ENCODE assay signal across 20 mouse cellular contexts in the genomic region with DNA sequence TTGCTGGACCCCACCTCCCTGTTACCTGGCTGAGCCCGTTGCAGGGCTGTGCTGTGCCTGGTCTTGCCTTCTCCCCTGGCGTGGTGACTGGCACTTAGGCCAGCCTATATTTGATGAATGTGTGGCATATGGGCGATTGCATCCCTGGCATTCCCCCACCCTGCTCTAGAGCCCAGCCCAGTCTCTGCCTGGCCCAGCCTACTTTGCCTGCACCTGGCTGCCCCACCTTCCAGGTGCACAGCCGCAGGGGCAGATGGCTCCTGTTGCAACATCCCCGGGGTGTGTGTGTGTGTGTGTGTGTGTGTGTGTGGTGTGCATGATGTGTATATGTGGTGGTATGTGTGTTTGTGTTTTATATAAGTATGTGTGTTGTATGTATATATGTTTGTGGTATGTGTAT. TPM values are rescaled to one million over a fixed set of nuclear protein-coding genes. Genes with fewer than 3 reads are reported as not detected.
A peak's percentile ranks its signal among the peaks of the same experiment; 100 is the strongest.
DNase-seq lines count a peak whose midpoint lies in the region; ATAC-seq and TF ChIP-seq lines count a peak whose summit lies in the region.
"Had no signal": no experiment of that assay in that cellular context is flagged by ENCODE, and none has a peak within 500 bp of the region (broad histone marks: within the 10 kb centered on the region; RNA-seq: fewer than 3 reads in every experiment).

No protein-coding gene starts in this region.

- no peak for TF ChIP-seq CTCF in intestine, postnatal 0 days (IDR thresholded peaks at IDR 0.05; ENCODE audit: low read depth)

- H3K4me3 ChIP-seq in lung, embryonic 16.5 days (ENCODE audit: low read length): no peak overlapping the region
- no peak overlapping the region for H3K4me3 ChIP-seq in embryonic facial prominence, embryonic 14.5 days (ENCODE audit: low read depth, low read length)
- H3K4me3 ChIP-seq in embryonic facial prominence, embryonic 15.5 days (replicated peaks): no peak overlapping the region
- no peak overlapping the region for H3K4me3 ChIP-seq in intestine, postnatal 0 days (ENCODE audit: low read depth, low read length)
- H3K4me3 ChIP-seq: forebrain, embryonic 15.5 days; heart, embryonic 13.5 days; hindbrain, embryonic 12.5 days had no signal

- DNase-seq in lung, postnatal 14 days: no peak
- DNase-seq in embryonic facial prominence, embryonic 14.5 days (ENCODE audit: low spot score): peak; percentile 44
- no peak for DNase-seq in kidney, postnatal 14 days
- no peak for DNase-seq in left cerebral cortex, postnatal 25 days (ENCODE audit: low spot score in 2 of 2)
- DNase-seq: adrenal gland, adult 2 months; adrenal gland, postnatal 25 days; cerebellum, adult 2 months; cerebellum, postnatal 10 days; gastrocnemius, postnatal 36 days; heart, adult 11 months; heart, postnatal 4 days had no signal

- H3K27ac ChIP-seq in lung, embryonic 16.5 days (ENCODE audit: low read length): no peak overlapping the region
- no peak overlapping the region for H3K27ac ChIP-seq in embryonic facial prominence, embryonic 14.5 days (replicated peaks; ENCODE audit: low read depth, low read length)
- 0 out of 2 replicates have a peak overlapping the region, but pooled peaks have one; percentile 30 for H3K27ac ChIP-seq in embryonic facial prominence, embryonic 15.5 days (replicated peaks)
- H3K27ac ChIP-seq in intestine, postnatal 0 days (ENCODE audit: low read depth, low read length): no peak overlapping the region
- H3K27ac ChIP-seq: forebrain, embryonic 15.5 days; heart, embryonic 13.5 days; hindbrain, embryonic 12.5 days had no signal

- intact Hi-C loops in left cerebral cortex, postnatal 25 days (cut with DNase I): no loop called here

- no peaks in the 10 kb centered on the region for H3K27me3 ChIP-seq in lung, embryonic 16.5 days (ENCODE audit: control insufficient read depth, insufficient read depth, low read depth, low read length)
- H3K27me3 ChIP-seq in embryonic facial prominence, embryonic 14.5 days (replicated peaks; ENCODE audit: control insufficient read depth, insufficient read depth, low read length): no peaks in the 10 kb centered on the region
- H3K27me3 ChIP-seq in embryonic facial prominence, embryonic 15.5 days: no peaks in the 10 kb centered on the region
- no peaks in the 10 kb centered on the region for H3K27me3 ChIP-seq in intestine, postnatal 0 days (replicated peaks; ENCODE audit: control insufficient read depth, insufficient read depth, low read length)
- H3K27me3 ChIP-seq: forebrain, embryonic 15.5 days; heart, embryonic 13.5 days; hindbrain, embryonic 12.5 days had no signal

- 0 out of 2 replicates have a peak, but pooled peaks have one; percentile 23 for ATAC-seq in lung, embryonic 16.5 days (ENCODE audit: low read depth)
- ATAC-seq in embryonic facial prominence, embryonic 14.5 days (ENCODE audit: low read depth): no peak
- ATAC-seq in embryonic facial prominence, embryonic 15.5 days (ENCODE audit: insufficient number of reproducible peaks, low FRiP score, low TSS enrichment, low read depth): peak; percentile 15; the same call in 1 of the 2 replicates
- peak; percentile 75 for ATAC-seq in intestine, postnatal 0 days
- ATAC-seq: forebrain, embryonic 15.5 days; hindbrain, embryonic 16.5 days; inflammation-experienced regulatory T-cells, adult 6 months had no signal

- H3K9ac ChIP-seq in lung, embryonic 16.5 days (ENCODE audit: low read length): no peak overlapping the region
- no peak overlapping the region for H3K9ac ChIP-seq in embryonic facial prominence, embryonic 14.5 days (ENCODE audit: low read depth, low read length)
- H3K9ac ChIP-seq in embryonic facial prominence, embryonic 15.5 days: no peak overlapping the region
- H3K9ac ChIP-seq in intestine, postnatal 0 days (ENCODE audit: low read depth, low read length): no peak overlapping the region
- H3K9ac ChIP-seq: forebrain, embryonic 15.5 days; heart, embryonic 13.5 days; hindbrain, embryonic 12.5 days had no signal

- H3K4me2 ChIP-seq in lung, embryonic 16.5 days (ENCODE audit: low read depth, low read length): no peak overlapping the region
- no peak overlapping the region for H3K4me2 ChIP-seq in embryonic facial prominence, embryonic 14.5 days (ENCODE audit: low read depth, low read length)
- no peak overlapping the region for H3K4me2 ChIP-seq in embryonic facial prominence, embryonic 15.5 days (replicated peaks)
- no peak overlapping the region for H3K4me2 ChIP-seq in intestine, postnatal 0 days (replicated peaks; ENCODE audit: low read depth)
- H3K4me2 ChIP-seq: forebrain, embryonic 15.5 days; heart, embryonic 13.5 days; hindbrain, embryonic 12.5 days had no signal

- no peaks in the 10 kb centered on the region for H3K4me1 ChIP-seq in lung, embryonic 16.5 days (replicated peaks; ENCODE audit: control insufficient read depth, insufficient read depth, low read length)
- no peaks in the 10 kb centered on the region for H3K4me1 ChIP-seq in embryonic facial prominence, embryonic 14.5 days (ENCODE audit: control insufficient read depth, insufficient read depth, low read length)
- H3K4me1 ChIP-seq in embryonic facial prominence, embryonic 15.5 days: peaks cover 11% of the 10 kb centered on the region
- H3K4me1 ChIP-seq in intestine, postnatal 0 days (replicated peaks; ENCODE audit: control insufficient read depth, insufficient read depth, low read length): peaks cover 3% of the 10 kb centered on the region; the same call in 1 of the 2 replicates

- H3K36me3 ChIP-seq in lung, embryonic 16.5 days (ENCODE audit: control insufficient read depth, insufficient read depth, low read length): no peaks in the 10 kb centered on the region
- no peaks in the 10 kb centered on the region for H3K36me3 ChIP-seq in embryonic facial prominence, embryonic 14.5 days (ENCODE audit: control insufficient read depth, insufficient read depth, low read length)
- H3K36me3 ChIP-seq in embryonic facial prominence, embryonic 15.5 days: no peaks in the 10 kb centered on the region
- H3K36me3 ChIP-seq in intestine, postnatal 0 days (ENCODE audit: control insufficient read depth, insufficient read depth): no peaks in the 10 kb centered on the region
- H3K36me3 ChIP-seq: forebrain, embryonic 15.5 days; heart, embryonic 13.5 days; hindbrain, embryonic 12.5 days had no signal

- 65% methylated on average over 5 of the region's 5 CpGs for WGBS in lung, embryonic 16.5 days
- WGBS in embryonic facial prominence, embryonic 14.5 days: 62% methylated on average over 5 of the region's 5 CpGs
- 67% methylated on average over 5 of the region's 5 CpGs for WGBS in embryonic facial prominence, embryonic 15.5 days
- 58% methylated on average over 5 of the region's 5 CpGs for WGBS in intestine, postnatal 0 days

- H3K9me3 ChIP-seq in lung, embryonic 16.5 days (ENCODE audit: control insufficient read depth, low read length): no peaks in the 10 kb centered on the region
- H3K9me3 ChIP-seq in embryonic facial prominence, embryonic 14.5 days (ENCODE audit: control insufficient read depth, low read length): no peaks in the 10 kb centered on the region
- no peaks in the 10 kb centered on the region for H3K9me3 ChIP-seq in embryonic facial prominence, embryonic 15.5 days (replicated peaks)
- H3K9me3 ChIP-seq in intestine, postnatal 0 days (ENCODE audit: control insufficient read depth): no peaks in the 10 kb centered on the region
- H3K9me3 ChIP-seq: forebrain, embryonic 15.5 days; heart, embryonic 13.5 days; hindbrain, embryonic 12.5 days had no signal

RNA-seq across cellular contexts. Expression of gene Cstad, which starts 38.3 kb away (rescaled TPM):
- polyA plus RNA-seq in lung, embryonic 16.5 days (2015; fragmentation: Nextera tagmentation; extraction: Ambion mirVana): 0.69 and 1.6 TPM in 2 replicates
- 0.96 and 1.7 TPM in 2 replicates for polyA plus RNA-seq in embryonic facial prominence, embryonic 14.5 days (2014; fragmentation: Nextera tagmentation; extraction: Ambion mirVana)
- 1.8 and 3.2 TPM in 2 replicates for polyA plus RNA-seq in embryonic facial prominence, embryonic 15.5 days (2015; fragmentation: Nextera tagmentation; extraction: Ambion mirVana)
- polyA plus RNA-seq in intestine, postnatal 0 days (2015; fragmentation: Nextera tagmentation; extraction: Ambion mirVana): 0.53 and 0.63 TPM in 2 replicates
- 1 to 10 TPM; 4.2 to 5.5 TPM for total RNA-seq in left cerebral cortex, postnatal 25 days (2021)
- polyA plus RNA-seq: embryonic facial prominence, embryonic 11.5 days had no signal
